Mouse (Mus musculus) naive thymus-derived CD4-positive, alpha-beta T cell, adult 2 months (primary cell): ENCODE data around the gene Csf2rb2.
A peak's percentile ranks its signal among the peaks of the same experiment; 100 is the strongest.
"Not testable (repeated sequence)": the region's sequence is repeated elsewhere in the genome, so short reads cannot be mapped to it uniquely, and the experiment has no call there.

Experiments used
- DNase-seq: peaks from one replicate; pipeline ENCODE4 v3.0.0-alpha.2; 2011; ENCODE audit warnings: low read depth

The Csf2rb2 gene

DNA sequence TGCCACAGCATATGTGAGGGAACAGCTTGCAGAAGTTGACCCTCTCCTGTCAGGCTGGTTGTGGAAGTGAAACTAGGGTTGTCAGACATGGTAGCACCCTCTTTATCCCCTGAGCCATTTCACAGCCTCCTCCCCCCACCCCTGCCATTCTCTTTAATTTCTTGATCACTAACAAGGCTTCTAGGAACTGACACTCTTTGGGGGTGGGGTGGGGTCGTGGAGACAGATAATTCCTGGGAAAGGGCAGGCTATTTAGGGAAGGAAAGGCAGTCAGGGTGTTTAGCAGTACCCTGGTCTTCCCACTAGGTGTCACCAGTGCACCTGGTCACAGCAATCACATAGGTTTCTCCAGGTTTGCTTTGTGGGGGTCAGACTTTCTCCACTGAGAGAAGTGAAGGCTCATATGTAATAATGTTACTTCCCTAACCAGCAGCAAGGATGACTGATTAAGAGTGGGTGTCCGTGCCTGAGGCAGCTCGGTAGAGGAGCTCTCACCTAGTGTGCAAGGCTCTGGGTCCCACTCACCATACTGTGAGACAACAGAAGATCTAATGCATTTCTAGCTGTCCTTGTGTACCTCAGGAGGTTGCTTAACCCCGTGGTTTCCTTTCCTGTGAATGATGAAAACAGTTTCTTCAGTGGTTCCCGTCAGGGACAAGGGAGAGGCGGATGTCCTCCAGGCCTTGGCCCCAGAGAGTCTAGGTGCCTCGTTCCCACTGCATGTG is 48.0 kb downstream of the Csf2rb2 start:
- DNase-seq = peak; percentile 57

DNA sequence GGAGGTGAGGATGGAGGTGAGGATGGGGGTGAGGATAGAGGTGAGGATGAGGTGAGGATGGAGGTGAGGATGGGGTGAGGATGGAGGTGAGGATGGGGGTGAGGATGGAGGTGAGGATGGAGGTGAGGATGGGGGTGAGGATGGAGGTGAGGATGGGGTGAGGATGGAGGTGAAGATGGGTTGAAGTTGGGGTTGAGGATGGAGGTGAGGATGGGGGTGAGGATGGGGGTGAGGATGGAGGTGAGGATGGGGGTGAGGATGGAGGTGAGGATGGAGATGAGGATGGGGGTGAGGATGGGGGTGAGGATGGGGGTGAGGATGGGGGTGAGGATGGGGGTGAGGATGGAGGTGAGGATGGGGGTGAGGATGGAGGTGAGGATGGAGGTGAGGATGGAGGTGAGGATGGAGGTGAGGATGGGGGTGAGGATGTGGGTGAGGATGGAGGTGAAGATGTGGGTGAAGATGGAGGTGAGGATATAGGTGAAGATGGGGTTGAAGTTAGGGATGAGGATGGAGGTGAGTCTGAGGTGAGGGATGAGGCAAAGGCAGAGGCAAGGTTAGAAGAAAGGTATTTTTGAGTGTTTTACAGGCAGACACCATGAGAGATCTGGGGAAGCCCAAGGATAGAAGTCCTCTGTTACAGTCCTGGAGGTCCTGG is 48.8 kb downstream of the Csf2rb2 start:
- DNase-seq = not testable (repeated sequence)

DNA sequence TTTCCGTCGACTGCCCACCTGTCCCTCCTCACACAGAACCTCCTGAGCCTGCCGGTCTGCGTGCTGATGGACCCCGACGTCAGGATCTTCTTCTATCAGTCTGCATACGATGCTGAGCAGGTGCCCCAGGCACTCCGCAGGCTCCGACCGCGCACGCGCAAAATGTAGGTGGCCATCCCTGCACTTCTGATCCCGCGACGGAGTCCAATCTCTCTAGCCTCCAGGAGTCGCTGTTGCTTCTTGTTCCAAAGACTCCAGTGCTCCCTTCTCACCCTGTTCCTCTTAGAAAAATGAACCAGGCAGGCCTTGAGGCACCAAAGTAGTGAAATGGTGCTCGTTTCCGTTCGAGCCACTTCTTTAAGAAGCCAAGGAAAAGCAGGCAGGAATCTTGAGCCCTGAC is 50.8 kb downstream of the Csf2rb2 start:
- DNase-seq = no peak

DNA sequence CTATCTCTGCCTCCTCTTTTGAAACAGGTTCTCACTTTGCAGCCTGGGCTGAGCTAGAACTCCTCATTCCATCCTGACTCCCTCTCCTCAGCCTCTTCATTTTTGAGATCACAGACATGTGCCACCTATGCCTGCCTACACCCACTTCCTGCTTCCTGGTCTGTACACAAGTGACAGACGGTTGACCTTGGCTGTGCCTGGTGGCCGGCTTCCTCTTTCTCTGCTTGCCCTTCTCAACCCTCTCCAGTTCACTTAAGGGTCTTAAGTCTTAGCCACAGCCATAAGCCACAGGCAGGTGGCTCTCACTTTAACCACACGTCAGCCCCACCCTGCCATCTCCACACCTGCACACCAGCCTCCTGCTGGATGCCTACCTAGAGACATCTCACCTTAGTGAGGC is 57.1 kb downstream of the Csf2rb2 start:
- peak; percentile 55 for DNase-seq

DNA sequence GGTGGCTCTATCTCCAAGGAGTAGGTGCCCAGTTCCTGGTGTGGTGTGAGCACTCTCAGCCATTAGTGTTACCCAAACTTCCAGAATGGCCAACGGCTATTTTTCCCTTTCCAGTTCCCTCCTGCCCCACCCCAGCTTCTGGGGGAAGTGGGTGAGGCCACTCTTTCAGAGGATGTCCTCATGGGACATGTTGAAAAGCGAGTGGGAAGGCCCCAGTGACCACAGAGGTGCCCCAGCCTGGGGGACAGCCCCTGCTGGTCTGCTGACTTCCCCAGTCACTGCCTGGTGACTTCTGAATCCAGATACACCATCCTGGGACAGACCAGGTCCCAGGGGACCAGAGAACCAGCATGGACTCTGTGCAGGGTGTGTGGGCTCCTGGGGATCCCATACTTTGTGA is 57.9 kb downstream of the Csf2rb2 start:
- DNase-seq = no peak

DNA sequence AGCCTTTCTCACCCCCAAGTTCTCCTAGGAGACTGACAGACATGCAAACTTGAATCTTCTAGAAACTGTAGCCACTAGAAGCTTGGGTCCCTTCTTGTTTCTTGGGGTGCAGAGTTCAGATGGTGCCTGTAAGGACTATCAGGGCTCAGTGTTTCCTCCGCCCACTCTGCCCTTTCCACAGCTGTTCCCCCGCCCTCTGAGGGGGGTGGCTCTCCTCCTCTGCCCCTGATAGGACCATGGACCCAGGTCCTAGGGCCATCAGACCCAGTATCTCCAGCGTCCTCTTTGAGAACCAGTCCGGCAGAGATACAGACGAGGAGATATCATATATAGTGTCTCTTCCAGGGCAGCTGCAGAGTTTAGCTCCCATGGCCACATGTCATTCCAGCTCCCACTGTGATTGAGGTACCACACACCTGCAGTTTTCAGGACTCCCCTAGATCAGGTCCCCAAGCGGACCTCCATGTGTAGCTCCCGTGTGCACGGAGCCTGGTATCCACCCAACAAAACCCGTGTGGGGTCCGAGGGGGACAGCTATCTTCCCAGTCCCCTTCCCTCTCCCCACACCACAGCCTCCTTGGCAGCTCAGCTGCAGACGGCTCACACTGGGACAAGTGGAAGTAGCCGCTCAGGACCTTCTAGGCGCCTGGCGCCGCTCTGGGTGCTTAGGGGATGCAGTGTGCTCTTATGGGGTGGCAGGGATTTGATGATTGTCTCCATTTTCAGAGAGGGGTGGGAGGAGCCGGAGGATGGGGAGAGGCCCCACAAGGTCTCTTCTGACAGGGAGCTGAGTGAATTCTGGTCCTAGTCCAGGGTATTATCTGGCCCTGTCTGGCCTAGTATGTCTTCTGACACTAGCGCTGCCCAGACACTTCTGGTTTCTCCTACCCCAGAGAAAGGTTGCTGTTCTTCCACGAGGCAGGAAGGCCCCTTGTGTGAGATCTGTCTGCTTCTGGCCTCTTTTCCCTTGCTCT is 59.1 kb downstream of the Csf2rb2 start:
- no peak for DNase-seq

DNA sequence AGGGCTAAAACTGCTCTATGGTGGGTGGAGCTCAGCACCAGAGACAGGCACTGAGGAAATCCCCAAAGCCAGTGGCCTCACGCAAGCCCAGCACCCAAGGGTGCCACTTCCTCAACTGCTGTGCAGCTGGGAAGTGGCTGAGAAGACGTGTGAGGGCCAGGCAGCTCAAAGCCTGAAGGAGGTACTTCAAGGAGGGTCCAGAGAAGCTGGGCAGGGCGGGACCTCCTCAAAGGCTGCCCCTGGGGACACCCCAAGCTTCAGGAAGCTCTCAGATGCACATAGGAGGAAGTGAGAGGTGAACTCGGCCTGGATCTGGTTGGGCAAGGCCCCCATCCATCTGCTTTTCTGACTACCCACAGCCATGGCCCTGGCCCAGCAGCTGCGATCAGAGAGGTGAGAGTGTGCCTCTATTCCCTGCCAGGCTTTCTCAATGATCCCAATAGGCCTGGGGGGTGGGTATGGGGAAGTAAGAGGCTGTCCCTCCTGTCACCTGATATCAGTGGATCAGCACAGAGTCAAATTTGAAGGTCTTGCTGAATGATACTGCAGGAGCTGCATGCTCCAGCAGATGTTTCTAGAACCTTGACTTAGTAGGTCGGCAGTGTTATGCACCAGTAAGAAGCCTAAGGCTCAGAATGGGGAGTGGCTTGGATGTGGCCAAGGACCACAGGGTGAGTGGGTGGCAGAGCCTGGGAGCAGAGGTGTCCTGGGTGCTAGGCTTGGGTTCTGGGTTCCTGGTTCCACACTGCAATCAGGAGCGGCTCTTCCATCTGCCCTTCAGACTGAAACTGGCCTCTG is 60.6 kb downstream of the Csf2rb2 start, which contains the start of gene Ncf4:
Gene Ncf4 (plus strand): TSS at position 107 of the 798 bp plus-strand sequence.
- DNase-seq = peak; percentile 70

DNA sequence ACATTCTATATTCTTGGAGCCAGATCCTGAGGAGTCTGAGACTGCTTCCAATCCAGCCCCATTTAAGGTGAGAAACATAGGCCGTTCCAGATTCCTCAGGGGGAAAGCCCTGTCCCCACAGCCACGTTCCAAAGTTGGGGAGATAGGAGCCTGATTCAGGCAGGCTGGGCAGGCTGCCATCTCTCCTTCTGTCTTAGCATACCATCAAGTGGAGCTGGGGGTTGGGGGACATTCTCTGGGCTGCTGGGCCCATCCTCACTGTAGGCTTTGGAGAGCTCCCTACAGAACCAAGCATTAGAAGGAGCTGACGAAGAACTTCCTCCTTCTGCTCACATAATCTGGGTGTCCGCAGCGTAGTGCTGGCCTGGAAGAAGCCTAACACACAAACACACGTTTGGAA is 61.7 kb downstream of the Csf2rb2 start:
- DNase-seq = no peak

DNA sequence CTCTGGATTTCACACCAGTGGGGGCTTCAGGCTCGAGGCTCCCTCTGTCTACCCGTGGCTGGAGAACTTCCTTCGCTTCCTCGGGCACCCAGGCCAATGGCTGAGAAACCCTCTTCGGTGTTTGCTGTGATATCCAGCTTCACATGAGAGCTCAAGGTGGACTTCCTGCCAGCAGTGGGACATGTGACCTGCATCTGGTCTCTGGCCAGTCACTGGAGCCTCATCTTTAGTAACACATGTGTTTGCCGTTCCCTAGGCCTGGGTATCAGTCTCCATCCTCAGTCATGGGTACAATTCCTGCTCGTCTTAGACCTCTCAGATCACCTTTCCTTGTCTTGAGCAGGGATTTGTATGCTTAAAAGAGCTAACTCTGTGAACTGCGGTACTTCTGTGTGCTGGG is 62.5 kb downstream of the Csf2rb2 start:
- no peak for DNase-seq

DNA sequence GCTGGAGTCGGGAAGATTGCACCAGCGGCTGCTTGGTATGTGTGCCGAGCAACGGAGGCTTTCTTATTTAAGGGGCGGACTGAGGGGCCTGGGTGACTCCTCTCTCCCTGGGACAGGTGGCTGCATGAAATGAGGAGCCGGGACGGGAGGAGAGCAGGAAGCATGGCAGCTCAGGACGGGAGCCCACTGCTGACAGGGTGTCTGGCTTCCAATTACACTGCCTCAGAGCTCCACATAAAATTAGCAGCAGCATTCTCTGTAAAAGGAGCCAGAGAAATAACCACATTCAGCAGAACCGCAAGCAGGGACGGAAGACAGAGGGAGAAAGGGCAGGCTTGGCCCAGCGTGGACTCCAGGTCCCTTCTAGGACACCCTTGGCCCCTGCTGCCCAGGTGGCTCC is 64.2 kb downstream of the Csf2rb2 start:
- DNase-seq = no peak

DNA sequence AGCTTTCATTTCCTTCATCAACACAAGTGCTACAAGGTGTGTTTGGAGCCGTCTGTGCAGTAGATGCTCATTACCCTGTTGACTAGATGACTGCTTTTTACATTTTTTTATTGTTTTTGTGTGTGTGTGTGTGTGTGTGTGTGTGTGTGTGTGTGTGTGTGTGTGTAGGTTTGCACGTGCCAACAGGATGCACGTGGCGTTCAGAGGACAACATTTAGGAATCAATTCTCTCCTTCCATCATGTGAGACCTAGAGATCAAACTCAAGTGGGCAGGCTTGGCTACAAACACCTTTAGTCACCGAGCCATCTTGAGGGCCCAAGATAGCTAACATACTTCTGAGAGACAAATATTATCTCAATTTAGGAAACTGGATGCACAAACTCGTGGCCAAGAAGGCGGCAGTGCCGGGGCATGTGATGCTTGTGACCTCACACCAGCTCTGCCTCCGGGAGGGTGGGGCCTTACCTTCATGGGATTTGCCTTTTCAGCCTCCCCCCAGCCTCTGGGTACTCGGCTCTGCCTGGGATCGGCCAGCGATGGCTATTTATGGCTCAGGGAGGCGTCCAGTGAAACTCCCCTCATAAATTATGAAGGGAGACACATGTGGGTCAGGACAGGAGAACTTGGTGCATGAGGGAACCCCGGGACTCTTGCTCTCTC is 65.4 kb downstream of the Csf2rb2 start:
- no peak for DNase-seq

DNA sequence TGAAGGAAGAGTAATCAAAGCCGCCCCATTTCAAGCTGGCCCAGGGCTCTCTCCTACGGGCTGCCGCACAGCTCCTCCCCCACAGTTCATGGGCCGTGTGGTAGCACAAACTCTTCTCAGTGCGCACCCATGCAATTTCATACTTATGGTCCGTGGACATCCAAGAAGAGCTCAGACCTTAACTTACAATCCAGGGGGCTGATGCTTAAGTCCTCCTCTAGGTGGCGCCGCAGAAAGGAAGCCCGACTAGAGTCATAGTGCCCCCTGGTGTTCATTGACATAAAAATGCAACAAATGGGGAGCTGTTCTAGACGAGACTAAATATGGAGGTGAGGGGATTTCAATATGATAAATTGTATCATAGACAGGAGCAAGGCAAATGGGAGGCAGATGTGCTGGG is 66.1 kb downstream of the Csf2rb2 start:
- peak; percentile 89 for DNase-seq

DNA sequence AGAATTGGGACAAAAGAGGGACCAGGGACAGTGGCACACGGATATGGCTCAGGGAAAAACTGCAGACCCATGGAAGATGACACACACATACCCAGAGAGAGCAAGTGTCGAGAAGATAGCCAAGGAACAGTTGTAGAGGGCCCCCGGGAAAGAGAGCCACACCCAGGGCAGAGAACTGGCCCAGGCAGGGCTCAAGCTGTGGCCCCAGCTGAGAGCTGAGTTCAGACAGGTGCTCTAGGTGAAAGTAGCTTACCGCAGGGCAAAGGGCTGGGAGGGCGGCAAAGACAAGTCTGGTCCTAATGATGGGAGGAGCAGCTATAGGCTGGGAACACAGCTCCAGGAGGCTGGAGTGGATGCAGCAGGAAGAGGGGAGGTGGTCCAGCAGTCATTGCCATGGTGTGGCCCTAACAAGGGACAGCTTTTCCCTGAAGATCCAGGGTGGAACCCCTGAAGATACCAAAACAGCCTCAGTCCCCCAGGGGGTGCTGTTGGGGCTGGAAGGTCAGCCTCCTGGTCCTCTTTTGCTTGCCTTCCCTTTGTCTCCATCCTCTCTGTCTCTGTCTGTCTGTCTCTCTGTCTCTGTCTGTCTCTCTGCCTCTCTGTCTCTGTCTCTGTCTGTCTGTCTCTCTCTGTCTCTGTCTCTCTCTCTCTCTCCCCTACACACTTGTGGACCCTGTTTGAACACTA is 70.6 kb downstream of the Csf2rb2 start:
- no peak for DNase-seq
